In the genomic region with DNA sequence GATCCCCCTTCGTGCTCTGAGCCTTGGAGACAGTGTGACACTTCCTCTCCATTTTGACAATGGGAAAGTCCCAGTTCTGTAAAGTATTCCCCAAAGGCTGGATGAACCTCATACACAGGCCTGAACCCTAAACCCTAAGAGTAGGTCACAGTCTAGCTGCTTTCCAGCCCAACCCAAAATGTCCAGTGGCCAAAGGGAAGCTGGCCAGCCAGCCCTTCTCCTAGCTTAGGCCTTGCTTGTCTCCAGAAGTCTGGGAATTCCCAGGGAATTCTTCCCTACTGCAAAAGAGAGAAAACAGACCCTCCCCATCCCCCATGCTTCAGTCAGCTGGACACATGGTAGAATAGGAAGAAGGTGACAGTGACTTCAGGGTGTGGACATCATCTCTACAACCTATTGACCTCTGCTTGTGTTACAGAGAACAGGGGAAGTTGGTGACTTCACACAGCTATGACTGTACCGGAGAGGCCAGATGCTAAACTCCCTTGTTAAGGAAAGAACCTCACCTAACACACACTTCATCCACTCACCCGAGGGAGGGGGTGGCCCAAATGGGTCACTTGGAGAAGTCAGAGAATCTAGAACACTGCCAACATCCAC, we compare ENCODE assay signal across 30 mouse cellular contexts. TPM values are rescaled to one million over a fixed set of nuclear protein-coding genes. Genes with fewer than 3 reads are reported as not detected.
A peak's percentile ranks its signal among the peaks of the same experiment; 100 is the strongest.
DNase-seq lines count a peak whose midpoint lies in the region; ATAC-seq lines count a peak whose summit lies in the region.
"Had no signal": no experiment of that assay in that cellular context is flagged by ENCODE, and none has a peak within 500 bp of the region (broad histone marks: within the 10 kb centered on the region; RNA-seq: fewer than 3 reads in every experiment).

No protein-coding gene starts in this region.

- peak; percentile 54 to 67 for DNase-seq in heart, adult 18-20 months
- DNase-seq in heart, embryonic 10.5 days (ENCODE audit: low spot score) = no peak
- peak; percentile 26 for DNase-seq in 416B (ENCODE audit: low read depth)
- DNase-seq in gastrocnemius, postnatal 14 days = peak; percentile 57
- peak; percentile 31 for DNase-seq in heart, postnatal 25 days (ENCODE audit: low spot score)
- no peak for DNase-seq in thymus, postnatal 0 days (ENCODE audit: low spot score)
- no peak for DNase-seq in frontal cortex, postnatal 14 days (ENCODE audit: low spot score in 2 of 2)
- no peak for DNase-seq in hindbrain, embryonic 11.5 days (ENCODE audit: low spot score)
- DNase-seq: adrenal gland, adult 2 months; cerebellum, adult 8-10 months; kidney, adult 18-20 months; kidney, postnatal 10 days; midbrain, embryonic 14.5 days; right cerebral cortex, postnatal 25 days; thymus, adult 2 months had no signal

- ATAC-seq in hindbrain, embryonic 11.5 days (ENCODE audit: low FRiP score) = no peak

- no peaks in the 10 kb centered on the region for H3K36me3 ChIP-seq in heart, embryonic 10.5 days
- H3K36me3 ChIP-seq in hindbrain, embryonic 11.5 days (ENCODE audit: control insufficient read depth, insufficient read depth, low read length) = no peaks in the 10 kb centered on the region
- H3K36me3 ChIP-seq: embryonic facial prominence, embryonic 10.5 days; limb, embryonic 13.5 days; liver, embryonic 15.5 days; neural tube, embryonic 15.5 days; stomach, embryonic 15.5 days had no signal

- no peak overlapping the region for H3K4me2 ChIP-seq in hindbrain, embryonic 11.5 days (replicated peaks; ENCODE audit: low read depth, low read length)
- H3K4me2 ChIP-seq: limb, embryonic 13.5 days; liver, embryonic 15.5 days; neural tube, embryonic 15.5 days; stomach, embryonic 15.5 days had no signal

- WGBS in heart, embryonic 10.5 days = 74% methylated on average over 3 of the region's 3 CpGs
- whole genome bisulfite sequencing in hindbrain, embryonic 11.5 days = 86% methylated on average over 3 of the region's 3 CpGs

- H3K27me3 ChIP-seq in heart, embryonic 10.5 days (ENCODE audit: insufficient read depth, poor library complexity, severe bottlenecking) = no peaks in the 10 kb centered on the region
- no peaks in the 10 kb centered on the region for H3K27me3 ChIP-seq in hindbrain, embryonic 11.5 days (ENCODE audit: control insufficient read depth, insufficient read depth, low read length)
- H3K27me3 ChIP-seq: limb, embryonic 13.5 days; liver, embryonic 15.5 days; megakaryocyte, embryonic 14.5 days; neural tube, embryonic 15.5 days; stomach, embryonic 15.5 days had no signal

- peaks cover 32% of the 10 kb centered on the region for H3K4me1 ChIP-seq in heart, embryonic 10.5 days
- H3K4me1 ChIP-seq in hindbrain, embryonic 11.5 days (replicated peaks; ENCODE audit: control insufficient read depth, insufficient read depth, low read length) = no peaks in the 10 kb centered on the region
- H3K4me1 ChIP-seq: limb, embryonic 13.5 days; liver, embryonic 15.5 days; megakaryocyte, embryonic 14.5 days; neural tube, embryonic 15.5 days; stomach, embryonic 15.5 days had no signal

- intact Hi-C loops in gastrocnemius, postnatal 14 days (cut with DNase I; ENCODE audit: low total_unique reads) = no loop called here
- intact Hi-C loops in heart, postnatal 25 days (cut with DNase I) = no loop called here

- H3K9ac ChIP-seq in hindbrain, embryonic 11.5 days (ENCODE audit: low read depth, low read length) = no peak overlapping the region
- H3K9ac ChIP-seq: limb, embryonic 13.5 days; liver, embryonic 15.5 days; neural tube, embryonic 15.5 days; stomach, embryonic 15.5 days had no signal

- no peak overlapping the region for H3K4me3 ChIP-seq in heart, embryonic 10.5 days
- no peak overlapping the region for H3K4me3 ChIP-seq in hindbrain, embryonic 11.5 days (ENCODE audit: low read depth, low read length)
- H3K4me3 ChIP-seq: embryonic facial prominence, embryonic 10.5 days; limb, embryonic 13.5 days; liver, embryonic 15.5 days; megakaryocyte, embryonic 14.5 days; neural tube, embryonic 15.5 days; stomach, embryonic 15.5 days had no signal

- H3K27ac ChIP-seq in heart, embryonic 10.5 days = no peak overlapping the region
- H3K27ac ChIP-seq in hindbrain, embryonic 11.5 days (ENCODE audit: low read depth, low read length) = no peak overlapping the region
- H3K27ac ChIP-seq: embryonic facial prominence, embryonic 10.5 days; limb, embryonic 13.5 days; liver, embryonic 15.5 days; neural tube, embryonic 15.5 days; stomach, embryonic 15.5 days had no signal

- H3K9me3 ChIP-seq in heart, embryonic 10.5 days = no peaks in the 10 kb centered on the region
- no peaks in the 10 kb centered on the region for H3K9me3 ChIP-seq in hindbrain, embryonic 11.5 days (ENCODE audit: control insufficient read depth, low read length)
- H3K9me3 ChIP-seq: embryonic facial prominence, embryonic 10.5 days; limb, embryonic 13.5 days; liver, embryonic 15.5 days; neural tube, embryonic 15.5 days; stomach, embryonic 15.5 days had no signal

RNA-seq across cellular contexts. Expression of a gene that starts 19.1 kb away (rescaled TPM):
- total RNA-seq in heart, adult 18-20 months (2021) = 1 to 10 TPM in 1 of 2 experiments, under 1 TPM in 1; 0.49 to 1.1 TPM
- 6.7 and 8.0 TPM in 2 replicates for polyA plus RNA-seq in heart, embryonic 10.5 days (2016; fragmentation: Nextera tagmentation; extraction: Ambion mirVana)
- total RNA-seq in gastrocnemius, postnatal 14 days (2021) = 1 to 10 TPM in 1 of 2 experiments, under 1 TPM in 1; 0.29 to 1.1 TPM
- 1 to 10 TPM; 1.2 to 1.3 TPM for total RNA-seq in heart, postnatal 25 days (2021)
- polyA plus RNA-seq in thymus, postnatal 0 days (2015; fragmentation: Nextera tagmentation; extraction: Ambion mirVana) = 7.0 and 9.1 TPM in 2 replicates
- 2.3 and 2.4 TPM in 2 replicates for polyA plus RNA-seq in hindbrain, embryonic 11.5 days (2014; fragmentation: Nextera tagmentation; extraction: Ambion mirVana)
- total RNA-seq: layer of hippocampus, adult 18-20 months; layer of hippocampus, postnatal 25 days; left cerebral cortex, postnatal 10 days had no signal

RNA-seq across cellular contexts. Expression of a gene that starts 22.1 kb away (rescaled TPM):
- total RNA-seq in heart, adult 18-20 months (2021) = not detected
- polyA plus RNA-seq in heart, embryonic 10.5 days (2016; fragmentation: Nextera tagmentation; extraction: Ambion mirVana) = not detected in 2 replicates
- not detected for total RNA-seq in gastrocnemius, postnatal 14 days (2021)
- total RNA-seq in heart, postnatal 25 days (2021) = not detected
- polyA plus RNA-seq in thymus, postnatal 0 days (2015; fragmentation: Nextera tagmentation; extraction: Ambion mirVana) = not detected in 2 replicates
- polyA plus RNA-seq in hindbrain, embryonic 11.5 days (2014; fragmentation: Nextera tagmentation; extraction: Ambion mirVana) = not detected in 2 replicates
- total RNA-seq: adrenal gland, adult 2 months; common myeloid progenitor, adult 5-6 weeks; heart, postnatal 36 days; layer of hippocampus, adult 18-20 months; layer of hippocampus, postnatal 25 days; left cerebral cortex, postnatal 10 days had no signal
- polyA plus RNA-seq: adrenal gland, adult 2 months; C2C12; embryonic facial prominence, embryonic 10.5 days; forebrain, embryonic 11.5 days; limb, embryonic 13.5 days; liver, embryonic 15.5 days; lung, embryonic 16.5 days; midbrain, embryonic 14.5 days; neural tube, embryonic 15.5 days; spleen, adult 2 months; stomach, embryonic 15.5 days; thymus, adult 2 months had no signal

RNA-seq across cellular contexts. Expression of a gene that starts 29.2 kb away (rescaled TPM):
- total RNA-seq in heart, adult 18-20 months (2021) = under 1 TPM in 1 of 2 experiments, not detected in 1; 0.45 TPM
- 1.7 and 2.1 TPM in 2 replicates for polyA plus RNA-seq in heart, embryonic 10.5 days (2016; fragmentation: Nextera tagmentation; extraction: Ambion mirVana)
- total RNA-seq in gastrocnemius, postnatal 14 days (2021) = under 1 TPM in 1 of 2 experiments, not detected in 1; 0.45 TPM
- total RNA-seq in heart, postnatal 25 days (2021) = under 1 TPM; 0.78 to 0.88 TPM
- 5.9 and 6.6 TPM in 2 replicates for polyA plus RNA-seq in thymus, postnatal 0 days (2015; fragmentation: Nextera tagmentation; extraction: Ambion mirVana)
- polyA plus RNA-seq in hindbrain, embryonic 11.5 days (2014; fragmentation: Nextera tagmentation; extraction: Ambion mirVana) = 1.0 TPM in 1 of 2 replicates, not detected in the other
- total RNA-seq: common myeloid progenitor, adult 5-6 weeks; layer of hippocampus, adult 18-20 months; layer of hippocampus, postnatal 25 days; left cerebral cortex, postnatal 10 days had no signal
- polyA plus RNA-seq: embryonic facial prominence, embryonic 10.5 days; spleen, adult 2 months had no signal

RNA-seq across cellular contexts. Expression of a gene that starts 41.3 kb away (rescaled TPM):
- 1 to 10 TPM; 3.8 to 4.1 TPM for total RNA-seq in heart, adult 18-20 months (2021)
- polyA plus RNA-seq in heart, embryonic 10.5 days (2016; fragmentation: Nextera tagmentation; extraction: Ambion mirVana) = not detected in 2 replicates
- 10 to 100 TPM; 16.3 to 20.7 TPM for total RNA-seq in gastrocnemius, postnatal 14 days (2021)
- 1 to 10 TPM in 1 of 2 experiments, under 1 TPM in 1; 0.48 to 1.9 TPM for total RNA-seq in heart, postnatal 25 days (2021)
- 12.5 and 13.0 TPM in 2 replicates for polyA plus RNA-seq in thymus, postnatal 0 days (2015; fragmentation: Nextera tagmentation; extraction: Ambion mirVana)
- not detected in 2 replicates for polyA plus RNA-seq in hindbrain, embryonic 11.5 days (2014; fragmentation: Nextera tagmentation; extraction: Ambion mirVana)
- total RNA-seq: common myeloid progenitor, adult 5-6 weeks had no signal
- polyA plus RNA-seq: embryonic facial prominence, embryonic 10.5 days; forebrain, embryonic 11.5 days; midbrain, embryonic 14.5 days had no signal

RNA-seq across cellular contexts. Expression of a gene that starts 48.0 kb away (rescaled TPM):
- not detected for total RNA-seq in heart, adult 18-20 months (2021)
- polyA plus RNA-seq in heart, embryonic 10.5 days (2016; fragmentation: Nextera tagmentation; extraction: Ambion mirVana) = 0.07 and 0.77 TPM in 2 replicates
- total RNA-seq in gastrocnemius, postnatal 14 days (2021) = under 1 TPM in 1 of 2 experiments, not detected in 1; 0.06 TPM
- not detected for total RNA-seq in heart, postnatal 25 days (2021)
- not detected in 2 replicates for polyA plus RNA-seq in thymus, postnatal 0 days (2015; fragmentation: Nextera tagmentation; extraction: Ambion mirVana)
- 1.3 and 1.7 TPM in 2 replicates for polyA plus RNA-seq in hindbrain, embryonic 11.5 days (2014; fragmentation: Nextera tagmentation; extraction: Ambion mirVana)
- total RNA-seq: common myeloid progenitor, adult 5-6 weeks; heart, postnatal 36 days had no signal
- polyA plus RNA-seq: C2C12 had no signal

Comparison
In these comparisons a context has a peak if more than half of its experiments do, and no peak if none do; other contexts are left out.
1. DNase-seq: peak in heart, adult 18-20 months (2 of 2), 416B (single experiment), gastrocnemius, postnatal 14 days (single experiment) and heart, postnatal 25 days (single experiment); none in heart, embryonic 10.5 days (single experiment), thymus, postnatal 0 days (single experiment), frontal cortex, postnatal 14 days (0 of 2) and hindbrain, embryonic 11.5 days (single experiment).